Mouse (Mus musculus) bone marrow, adult 2 months (tissue): ENCODE measurements around the gene Igsf21.

Source experiments
- CTCF ChIP-seq: fragments of 200-500 bp; IDR thresholded peaks from 2 replicates; pipeline ENCODE4 v1.5.1; 2011; ENCODE audit warnings: low read length, control low read depth; ENCODE audit not compliant: control insufficient read depth, insufficient read depth
- POLR2A ChIP-seq: fragments of 200-500 bp; IDR thresholded peaks from 2 replicates; pipeline ENCODE4 v1.6.1; 2011; ENCODE audit warnings: low read depth, mild to moderate bottlenecking, control low read depth, low read length, borderline replicate concordance; ENCODE audit not compliant: control insufficient read depth

DNA sequence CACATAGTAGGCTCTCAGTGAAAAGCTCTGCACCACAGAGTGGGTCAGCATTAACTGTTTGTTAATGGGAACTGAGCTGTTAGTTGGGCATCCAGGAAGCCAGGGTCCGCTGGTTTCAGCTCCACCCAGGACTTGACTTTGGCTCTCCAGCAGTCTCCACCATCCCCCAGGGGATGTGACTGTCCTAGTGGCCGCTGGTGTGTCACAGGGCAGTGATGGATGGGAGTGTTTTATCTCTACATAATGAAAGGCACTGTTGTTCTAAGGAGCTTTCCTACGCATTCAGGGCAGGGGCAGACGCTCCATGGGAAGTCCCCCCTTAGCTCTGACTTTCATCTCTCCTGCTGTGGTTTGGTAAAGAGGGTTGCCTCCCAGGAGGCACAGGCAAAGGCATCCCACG lies 115.4 kb downstream of the Igsf21 start:
- no peak for TF ChIP-seq CTCF
- TF ChIP-seq POLR2A, result no peak
